Mouse (Mus musculus): ENCODE results near the gene Otud4. TPM values are rescaled to one million over a fixed set of nuclear protein-coding genes. Genes with fewer than 3 reads are reported as not detected.

The Otud4 gene
- polyA plus RNA-seq, 1 experiment from 2014 or later = 14.1 TPM

DNA sequence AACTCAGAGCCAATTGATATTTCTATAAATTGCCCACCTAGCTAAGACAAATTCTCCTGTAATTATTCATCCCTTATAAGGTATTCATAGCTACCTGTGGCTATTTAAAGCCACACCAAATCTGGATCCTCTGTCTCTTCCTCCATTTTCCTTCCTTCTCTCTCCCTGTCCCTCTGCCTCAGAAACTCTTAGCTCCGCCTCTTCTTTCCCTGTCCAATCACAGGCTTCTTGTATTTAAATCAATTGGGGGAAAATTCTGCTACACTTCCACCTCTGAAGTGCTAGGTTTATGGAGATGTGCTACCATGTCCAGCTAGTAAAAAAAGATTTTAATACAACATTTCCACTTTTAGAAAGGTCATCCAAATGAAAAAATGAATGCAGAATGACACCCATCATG lies 3.9 kb upstream of the Otud4 start:
- no peak overlapping the region for H3K4me3 ChIP-seq (replicated peaks; ENCODE audit: low read length)
- H3K27ac ChIP-seq (ENCODE audit: low read length) = no peak overlapping the region
- H3K9ac ChIP-seq (replicated peaks; ENCODE audit: low read depth, low read length) = no peak overlapping the region
- no peak for ATAC-seq
- no peaks in the 10 kb centered on the region for H3K27me3 ChIP-seq (replicated peaks; ENCODE audit: control insufficient read depth, insufficient read depth, low read length)
- no peak overlapping the region for H3K4me2 ChIP-seq (ENCODE audit: low read length)
- H3K4me1 ChIP-seq (replicated peaks; ENCODE audit: control insufficient read depth, insufficient read depth, low read length) = peaks cover under 1% of the 10 kb centered on the region
- H3K9me3 ChIP-seq (ENCODE audit: control insufficient read depth, low read length) = no peaks in the 10 kb centered on the region
- H3K36me3 ChIP-seq (ENCODE audit: control insufficient read depth, insufficient read depth) = no peaks in the 10 kb centered on the region
- 100% methylated on average over 1 of the region's 1 CpGs for WGBS

GRCm38 (mm10) chr8:79636151-79636550 lies 3.3 kb upstream of the Otud4 start:
- peaks cover 7% of the 10 kb centered on the region for H3K4me1 ChIP-seq (replicated peaks; ENCODE audit: control insufficient read depth, insufficient read depth, low read length)
- 74% methylated on average over 1 of the region's 1 CpGs for whole genome bisulfite sequencing
- no peaks in the 10 kb centered on the region for H3K27me3 ChIP-seq (replicated peaks; ENCODE audit: control insufficient read depth, insufficient read depth, low read length)
- H3K4me3 ChIP-seq (replicated peaks; ENCODE audit: low read length) = no peak overlapping the region
- H3K9ac ChIP-seq (replicated peaks; ENCODE audit: low read depth, low read length) = no peak overlapping the region
- ATAC-seq = no peak
- H3K9me3 ChIP-seq (ENCODE audit: control insufficient read depth, low read length) = no peaks in the 10 kb centered on the region
- H3K4me2 ChIP-seq (ENCODE audit: low read length) = no peak overlapping the region
- no peaks in the 10 kb centered on the region for H3K36me3 ChIP-seq (ENCODE audit: control insufficient read depth, insufficient read depth)
- H3K27ac ChIP-seq (ENCODE audit: low read length) = no peak overlapping the region

DNA sequence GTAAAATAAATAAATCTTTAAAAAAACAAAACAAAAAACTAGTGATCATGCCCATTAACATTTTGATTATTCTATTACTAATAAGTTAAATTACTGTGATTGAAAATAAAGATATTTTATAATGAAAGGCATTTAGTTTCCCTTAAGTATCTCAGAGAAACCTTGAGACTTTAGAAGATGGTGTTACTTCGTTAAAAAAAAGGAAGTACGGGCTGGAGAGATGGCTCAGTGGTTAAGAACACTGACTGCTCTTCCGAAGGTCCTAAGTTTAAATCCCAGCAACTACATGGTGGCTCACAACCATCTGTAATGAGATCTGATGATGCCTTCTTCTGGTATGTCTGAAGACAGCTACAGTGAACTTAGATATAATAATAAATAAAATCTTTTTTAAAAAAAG lies 2.2 kb upstream of the Otud4 start:
- Histone ChIP-seq H3K4me1 (replicated peaks; ENCODE audit: control insufficient read depth, insufficient read depth, low read length) (peaks cover 17% of the 10 kb centered on the region), H3K4me3 (replicated peaks; ENCODE audit: low read length) (no peak overlapping the region), H3K36me3 (ENCODE audit: control insufficient read depth, insufficient read depth) (no peaks in the 10 kb centered on the region), H3K27ac (ENCODE audit: low read length) (no peak overlapping the region), H3K27me3 (replicated peaks; ENCODE audit: control insufficient read depth, insufficient read depth, low read length) (no peaks in the 10 kb centered on the region), H3K9ac (replicated peaks; ENCODE audit: low read depth, low read length) (no peak overlapping the region), H3K4me2 (ENCODE audit: low read length) (no peak overlapping the region), H3K9me3 (ENCODE audit: control insufficient read depth, low read length) (no peaks in the 10 kb centered on the region)
- no peak for ATAC-seq
- 87% methylated on average over 3 of the region's 3 CpGs for WGBS

DNA sequence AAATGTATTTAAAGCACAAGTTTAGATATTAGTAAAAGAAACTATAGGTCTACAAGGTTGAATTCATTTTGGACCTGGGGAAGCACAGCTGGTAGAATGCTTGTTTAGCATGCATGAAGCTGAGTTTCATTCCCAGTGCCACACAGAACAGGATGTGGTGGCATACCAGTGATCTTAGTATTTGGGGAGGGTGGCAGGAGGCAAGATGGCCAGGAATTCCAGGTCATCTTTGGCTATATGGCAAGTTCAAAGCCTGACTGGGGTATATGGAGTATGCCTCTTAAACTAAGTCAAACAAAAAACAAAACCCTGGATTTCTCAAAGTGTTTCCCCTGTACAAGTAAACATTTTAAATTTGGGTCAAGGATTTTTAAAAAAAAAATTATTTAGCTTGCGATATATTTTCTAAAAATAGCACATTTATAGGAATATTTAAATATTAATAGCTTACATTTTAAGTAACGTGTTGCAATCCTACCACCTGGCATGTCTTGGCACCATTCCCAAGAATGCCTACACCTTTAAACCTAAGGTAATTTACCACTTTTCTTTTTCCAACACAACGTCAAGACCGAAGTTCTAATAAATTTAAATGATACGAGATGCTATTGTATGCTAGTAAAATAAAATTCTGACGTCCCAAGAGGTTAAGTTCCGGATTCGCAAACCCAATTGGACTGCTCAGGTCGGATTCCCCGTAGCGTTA lies 1.3 kb upstream of the Otud4 start:
- Histone ChIP-seq H3K4me2 (ENCODE audit: low read length) (peak overlapping the region; percentile 69), H3K9me3 (ENCODE audit: control insufficient read depth, low read length) (no peaks in the 10 kb centered on the region), H3K36me3 (ENCODE audit: control insufficient read depth, insufficient read depth) (no peaks in the 10 kb centered on the region), H3K27me3 (replicated peaks; ENCODE audit: control insufficient read depth, insufficient read depth, low read length) (no peaks in the 10 kb centered on the region), H3K9ac (replicated peaks; ENCODE audit: low read depth, low read length) (peak overlapping the region; percentile 90), H3K4me3 (replicated peaks; ENCODE audit: low read length) (peak overlapping the region; percentile 95), H3K27ac (ENCODE audit: low read length) (peak overlapping the region; percentile 99), H3K4me1 (replicated peaks; ENCODE audit: control insufficient read depth, insufficient read depth, low read length) (peaks cover 22% of the 10 kb centered on the region)
- 5% methylated on average over 11 of the region's 11 CpGs for WGBS
- no peak for ATAC-seq

- peaks cover 26% of the 10 kb centered on the region for H3K4me1 ChIP-seq (replicated peaks; ENCODE audit: control insufficient read depth, insufficient read depth, low read length)
- no peaks in the 10 kb centered on the region for H3K27me3 ChIP-seq (replicated peaks; ENCODE audit: control insufficient read depth, insufficient read depth, low read length)
- H3K4me2 ChIP-seq (ENCODE audit: low read length) = peak overlapping the region; percentile 77
- H3K36me3 ChIP-seq (ENCODE audit: control insufficient read depth, insufficient read depth) = no peaks in the 10 kb centered on the region
- ATAC-seq = peak; percentile 99
- WGBS = under 1% methylated on average over 70 of the region's 77 CpGs
- H3K27ac ChIP-seq (ENCODE audit: low read length) = peak overlapping the region; percentile 99
- peak overlapping the region; percentile 95 for H3K4me3 ChIP-seq (replicated peaks; ENCODE audit: low read length)
- H3K9me3 ChIP-seq (ENCODE audit: control insufficient read depth, low read length) = no peaks in the 10 kb centered on the region
- H3K9ac ChIP-seq (replicated peaks; ENCODE audit: low read depth, low read length) = peak overlapping the region; percentile 90
Measured at GRCm38 (mm10) chr8:79638707-79639549, 490 bp upstream of the Otud4 start.

- Histone ChIP-seq H3K9ac (replicated peaks; ENCODE audit: low read depth, low read length) (peak overlapping the region; percentile 1; the same call in 1 of the 2 replicates), H3K36me3 (ENCODE audit: control insufficient read depth, insufficient read depth) (peaks cover 4% of the 10 kb centered on the region; the same call in 1 of the 2 replicates), H3K27ac (ENCODE audit: low read length) (no peak overlapping the region), H3K4me1 (replicated peaks; ENCODE audit: control insufficient read depth, insufficient read depth, low read length) (peaks cover 26% of the 10 kb centered on the region), H3K27me3 (replicated peaks; ENCODE audit: control insufficient read depth, insufficient read depth, low read length) (no peaks in the 10 kb centered on the region), H3K9me3 (ENCODE audit: control insufficient read depth, low read length) (no peaks in the 10 kb centered on the region), H3K4me2 (ENCODE audit: low read length) (peak overlapping the region; percentile 77), H3K4me3 (replicated peaks; ENCODE audit: low read length) (peak overlapping the region; percentile 95)
- WGBS = 16% methylated on average over 1 of the region's 1 CpGs
- no peak for ATAC-seq
Measured at GRCm38 (mm10) chr8:79641119-79641518, 1.7 kb downstream of the Otud4 start.

GRCm38 (mm10) chr8:79649569-79649968 lies 10.2 kb downstream of the Otud4 start:
- peaks cover 8% of the 10 kb centered on the region for H3K36me3 ChIP-seq (ENCODE audit: control insufficient read depth, insufficient read depth)
- WGBS = over 99% methylated on average over 4 of the region's 4 CpGs
- no peak overlapping the region for H3K9ac ChIP-seq (replicated peaks; ENCODE audit: low read depth, low read length)
- no peaks in the 10 kb centered on the region for H3K9me3 ChIP-seq (ENCODE audit: control insufficient read depth, low read length)
- H3K27ac ChIP-seq (ENCODE audit: low read length) = no peak overlapping the region
- H3K4me2 ChIP-seq (ENCODE audit: low read length) = no peak overlapping the region
- no peak overlapping the region for H3K4me3 ChIP-seq (replicated peaks; ENCODE audit: low read length)
- H3K27me3 ChIP-seq (replicated peaks; ENCODE audit: control insufficient read depth, insufficient read depth, low read length) = no peaks in the 10 kb centered on the region
- no peak for ATAC-seq
- no peaks in the 10 kb centered on the region for H3K4me1 ChIP-seq (replicated peaks; ENCODE audit: control insufficient read depth, insufficient read depth, low read length)

GRCm38 (mm10) chr8:79650158-79650814 lies 10.9 kb downstream of the Otud4 start:
- WGBS = 83% methylated on average over 1 of the region's 1 CpGs
- no peak for ATAC-seq

GRCm38 (mm10) chr8:79653736-79654135 lies 14.3 kb downstream of the Otud4 start:
- Histone ChIP-seq H3K9me3 (ENCODE audit: control insufficient read depth, low read length) (no peaks in the 10 kb centered on the region), H3K4me1 (replicated peaks; ENCODE audit: control insufficient read depth, insufficient read depth, low read length) (no peaks in the 10 kb centered on the region), H3K36me3 (ENCODE audit: control insufficient read depth, insufficient read depth) (peaks cover 6% of the 10 kb centered on the region; the same call in 1 of the 2 replicates), H3K9ac (replicated peaks; ENCODE audit: low read depth, low read length) (no peak overlapping the region), H3K27me3 (replicated peaks; ENCODE audit: control insufficient read depth, insufficient read depth, low read length) (no peaks in the 10 kb centered on the region), H3K4me2 (ENCODE audit: low read length) (no peak overlapping the region), H3K4me3 (replicated peaks; ENCODE audit: low read length) (no peak overlapping the region), H3K27ac (ENCODE audit: low read length) (no peak overlapping the region)
- 96% methylated on average over 4 of the region's 4 CpGs for WGBS
- ATAC-seq = no peak

More at GRCm38 (mm10) chr8:79650158-79650814, 10.9 kb downstream of the Otud4 start:
- Histone ChIP-seq H3K9me3 (ENCODE audit: control insufficient read depth, low read length) (no peaks in the 10 kb centered on the region), H3K4me2 (ENCODE audit: low read length) (no peak overlapping the region), H3K27ac (ENCODE audit: low read length) (no peak overlapping the region), H3K4me3 (replicated peaks; ENCODE audit: low read length) (no peak overlapping the region), H3K27me3 (replicated peaks; ENCODE audit: control insufficient read depth, insufficient read depth, low read length) (no peaks in the 10 kb centered on the region), H3K4me1 (replicated peaks; ENCODE audit: control insufficient read depth, insufficient read depth, low read length) (no peaks in the 10 kb centered on the region), H3K36me3 (ENCODE audit: control insufficient read depth, insufficient read depth) (peaks cover 9% of the 10 kb centered on the region), H3K9ac (replicated peaks; ENCODE audit: low read depth, low read length) (no peak overlapping the region)

Measured in forebrain, embryonic 16.5 days (tissue).